Mouse (Mus musculus) lung, postnatal 0 days (tissue): ENCODE measurements at regions not wholly inside any gene's neighbourhood (a gene's known extent, or its start where the extent isn't known, plus 50 kb on each side); places are given as distances from the start of the nearest gene placed in this dataset.
"Not testable (repeated sequence)": the region's sequence is repeated elsewhere in the genome, so short reads cannot be mapped to it uniquely, and the experiment has no call there.

ENCODE experiments used
- ATAC-seq: fragments of 200-750 bp; cut with Nextera tagmentation; 2 replicates; pipeline ENCODE4 v1.8.0; 2017; ENCODE audit warnings: moderate library complexity
- DNase-seq: peaks from one replicate; pipeline ENCODE4 v3.0.0-alpha.2; 2016; ENCODE audit warnings: low spot score
- H3K27ac ChIP-seq: fragments of 300-500 bp; sonication (generic); 2 replicates; pipeline ENCODE4 v1.5.1; 2014; ENCODE audit warnings: antibody characterized with exemption, mild to moderate bottlenecking, low read length, mixed read lengths
- H3K27me3 ChIP-seq: fragments of 300-500 bp; sonication (generic); replicated peaks from 2 replicates; pipeline ENCODE4 v1.6.1; 2014; ENCODE audit warnings: low read length, mixed read lengths; ENCODE audit not compliant: insufficient read depth
- H3K36me3 ChIP-seq: fragments of 300-500 bp; sonication (generic); 2 replicates; pipeline ENCODE4 v1.6.1; 2014; ENCODE audit warnings: low read length, mixed read lengths; ENCODE audit not compliant: insufficient read depth
- H3K4me1 ChIP-seq: fragments of 300-500 bp; sonication (generic); 2 replicates; pipeline ENCODE4 v1.6.1; 2014; ENCODE audit warnings: antibody characterized with exemption, low read depth, low read length, mixed read lengths; ENCODE audit not compliant: insufficient read depth
- H3K4me2 ChIP-seq: fragments of 300-500 bp; sonication (generic); replicated peaks from 2 replicates; pipeline ENCODE4 v1.6.1; 2014; ENCODE audit warnings: low read depth, mild to moderate bottlenecking, low read length, moderate library complexity, mixed read lengths
- H3K4me3 ChIP-seq: fragments of 300-500 bp; sonication (generic); 2 replicates; pipeline ENCODE4 v1.5.1; 2014; ENCODE audit warnings: low read depth, low read length
- H3K9ac ChIP-seq: fragments of 300-500 bp; sonication (generic); replicated peaks from 2 replicates; pipeline ENCODE4 v1.6.1; 2014; ENCODE audit warnings: low read depth, mild to moderate bottlenecking
- H3K9me3 ChIP-seq: fragments of 300-500 bp; sonication (generic); 2 replicates; pipeline ENCODE4 v1.6.1; 2016; ENCODE audit warnings: low read length, mixed read lengths
- CTCF ChIP-seq: IDR thresholded peaks from 2 replicates; pipeline ENCODE4 v1.5.1; 2016; ENCODE audit warnings: antibody characterized with exemption, mild to moderate bottlenecking
- EP300 ChIP-seq: IDR thresholded peaks from 2 replicates; pipeline ENCODE4 v1.6.1; 2016; ENCODE audit warnings: antibody characterized with exemption, mild to moderate bottlenecking, control low read depth
- WGBS: fragments of 180-500 bp; shearing (Covaris S2); extraction: QIAGEN DNeasy Blood & Tissue Kit; methylation state at CpG from one replicate; pipeline ENCODE4 v1.1.7; 2014; 5-methylcytosine and 5-hydroxymethylcytosine counted together

DNA sequence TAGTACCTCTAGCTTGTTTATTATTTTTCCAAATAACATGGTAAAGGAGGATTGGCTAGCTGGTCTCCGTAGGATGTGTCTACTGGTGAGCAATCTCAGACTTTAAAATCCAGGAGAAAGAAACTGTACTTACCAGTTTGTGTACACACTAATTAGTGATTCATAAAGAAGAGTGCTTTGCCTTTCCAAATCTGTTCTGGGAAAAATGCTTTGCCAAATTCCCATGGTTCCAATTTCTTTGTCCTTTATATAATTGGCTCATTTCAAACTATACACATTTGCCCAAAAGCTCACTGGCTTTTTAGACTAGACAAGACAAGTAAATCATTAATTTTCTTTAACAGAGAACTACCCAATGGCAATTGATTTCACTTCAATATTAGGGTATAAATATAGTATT, 686.2 kb downstream of the Pla2g4a start:
- no peak for DNase-seq
- ATAC-seq, result no peak
- TF ChIP-seq EP300 (no peak), CTCF (no peak)
- Histone ChIP-seq H3K4me3 (no peak overlapping the region), H3K9me3 (no peaks in the 10 kb centered on the region), H3K27ac (no peak overlapping the region), H3K4me2 (no peak overlapping the region), H3K27me3 (no peaks in the 10 kb centered on the region), H3K4me1 (no peaks in the 10 kb centered on the region), H3K9ac (no peak overlapping the region), H3K36me3 (no peaks in the 10 kb centered on the region)
- WGBS, result 53% methylated on average over 1 of the region's 1 CpGs

DNA sequence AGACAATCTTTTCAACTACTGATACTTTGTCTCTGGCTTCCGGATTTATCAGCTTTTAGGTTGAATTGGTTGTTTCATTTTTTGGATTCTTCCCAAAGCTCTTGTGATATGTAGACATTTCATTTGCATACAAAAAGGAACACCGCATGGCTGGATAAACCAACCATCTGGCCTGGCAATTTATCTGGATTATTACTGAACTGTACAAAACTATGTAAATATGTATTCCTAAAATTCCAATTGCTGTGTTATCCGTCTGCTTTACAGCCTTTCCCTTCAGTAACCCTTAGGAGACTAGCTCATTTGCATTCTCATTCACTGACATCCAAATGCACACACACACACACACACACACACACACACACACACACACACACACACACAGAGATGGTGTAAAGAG, 704.2 kb downstream of the Pla2g4a start:
- Histone ChIP-seq H3K27me3 (no peaks in the 10 kb centered on the region), H3K9ac (no peak overlapping the region), H3K4me1 (no peaks in the 10 kb centered on the region), H3K36me3 (no peaks in the 10 kb centered on the region), H3K27ac (no peak overlapping the region), H3K9me3 (no peaks in the 10 kb centered on the region), H3K4me2 (no peak overlapping the region), H3K4me3 (no peak overlapping the region)
- TF ChIP-seq EP300, result no peak
- ATAC-seq (no peak), DNase-seq (no peak)
- WGBS, result 70% methylated on average over 3 of the region's 3 CpGs

DNA sequence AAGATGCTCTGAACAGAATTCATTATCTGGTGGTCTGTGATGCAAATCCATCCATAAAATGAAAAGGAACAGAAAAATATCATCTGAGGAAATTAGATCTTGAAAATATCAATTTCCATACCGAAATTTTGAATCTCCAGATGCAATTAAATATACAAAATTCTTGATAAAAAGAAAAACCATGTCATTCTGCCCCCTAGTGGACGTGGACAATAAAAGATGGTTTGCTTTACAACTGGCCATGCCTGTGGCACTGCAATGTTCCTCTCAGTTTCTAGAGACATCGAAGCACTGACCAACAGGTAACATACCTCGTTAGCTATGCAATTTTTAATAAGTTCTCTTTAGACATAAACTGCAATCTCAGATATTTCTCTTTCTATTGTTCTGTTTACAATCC, 706.9 kb downstream of the Pla2g4a start:
- TF ChIP-seq EP300 (no peak), CTCF (peak; percentile 34)
- no peak for DNase-seq
- no peaks in the 10 kb centered on the region for H3K27me3 ChIP-seq

DNA sequence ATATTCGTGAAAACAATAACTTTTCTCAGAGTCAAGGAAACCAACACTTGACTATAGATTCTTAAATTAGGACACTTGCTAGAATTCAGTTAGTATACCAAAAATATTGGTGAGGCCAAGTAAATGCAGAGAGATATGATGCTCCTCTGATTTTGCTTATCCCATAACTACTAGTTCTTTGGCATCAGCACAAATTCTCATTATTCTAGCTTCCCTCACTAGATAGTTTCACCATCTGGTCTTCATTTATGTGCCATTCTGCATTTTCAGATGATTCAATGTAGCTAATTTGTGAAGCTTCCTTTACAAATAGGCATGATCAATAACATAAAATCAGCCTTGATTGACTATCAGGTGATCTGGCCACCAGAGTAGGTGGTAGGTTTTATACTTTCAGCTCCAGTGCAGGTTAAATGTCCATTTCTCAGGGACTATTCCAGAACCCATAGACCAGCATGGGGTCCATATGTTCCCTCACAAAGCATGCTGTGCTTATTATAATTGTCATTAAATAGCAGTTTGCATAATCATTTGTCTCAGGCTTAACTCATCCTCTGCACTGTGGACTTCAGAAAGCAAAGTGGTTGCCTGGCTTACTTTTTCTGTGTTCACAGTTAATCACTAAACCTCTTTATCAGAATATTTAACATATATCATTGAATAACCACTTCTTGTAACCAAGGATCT, 722.6 kb downstream of the Pla2g4a start:
- TF ChIP-seq EP300 (no peak), CTCF (no peak)
- Histone ChIP-seq H3K36me3 (no peaks in the 10 kb centered on the region), H3K4me2 (no peak overlapping the region), H3K9me3 (no peaks in the 10 kb centered on the region), H3K4me3 (no peak overlapping the region), H3K4me1 (no peaks in the 10 kb centered on the region), H3K9ac (no peak overlapping the region), H3K27ac (no peak overlapping the region), H3K27me3 (no peaks in the 10 kb centered on the region)
- 64% methylated on average over 1 of the region's 1 CpGs for WGBS
- ATAC-seq (no peak), DNase-seq (no peak)

More for the DNA sequence above, 706.9 kb downstream of the Pla2g4a start:
- 43% methylated on average over 4 of the region's 4 CpGs for WGBS
- Histone ChIP-seq H3K9ac (no peak overlapping the region), H3K4me1 (no peaks in the 10 kb centered on the region), H3K27ac (no peak overlapping the region), H3K4me2 (no peak overlapping the region), H3K9me3 (no peaks in the 10 kb centered on the region), H3K4me3 (no peak overlapping the region), H3K36me3 (no peaks in the 10 kb centered on the region)
- no peak for ATAC-seq

DNA sequence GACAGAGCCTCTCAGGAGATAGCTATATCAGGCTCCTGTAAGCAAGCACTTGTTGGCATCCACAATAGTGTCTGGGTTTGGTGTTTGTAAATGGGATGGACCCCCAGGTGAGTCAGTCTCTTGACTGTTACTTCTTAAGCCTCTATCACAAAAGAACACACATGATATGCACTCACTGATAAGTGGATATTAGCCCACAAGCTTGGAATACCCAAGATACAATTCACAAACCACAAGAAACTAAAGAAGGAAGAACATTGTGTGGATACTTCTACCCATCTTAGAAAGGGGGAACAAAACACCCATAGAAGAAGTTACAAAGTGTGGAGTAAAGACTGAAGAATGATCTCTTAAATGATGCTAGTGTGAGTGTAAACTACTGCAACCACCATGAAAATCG, 733.9 kb downstream of the Pla2g4a start:
- not testable (repeated sequence) for H3K9ac ChIP-seq, ATAC-seq, H3K4me2 ChIP-seq, DNase-seq, H3K4me1 ChIP-seq, H3K36me3 ChIP-seq, H3K9me3 ChIP-seq, H3K27ac ChIP-seq, H3K27me3 ChIP-seq, H3K4me3 ChIP-seq
- WGBS, result 89% methylated on average over 1 of the region's 1 CpGs

DNA sequence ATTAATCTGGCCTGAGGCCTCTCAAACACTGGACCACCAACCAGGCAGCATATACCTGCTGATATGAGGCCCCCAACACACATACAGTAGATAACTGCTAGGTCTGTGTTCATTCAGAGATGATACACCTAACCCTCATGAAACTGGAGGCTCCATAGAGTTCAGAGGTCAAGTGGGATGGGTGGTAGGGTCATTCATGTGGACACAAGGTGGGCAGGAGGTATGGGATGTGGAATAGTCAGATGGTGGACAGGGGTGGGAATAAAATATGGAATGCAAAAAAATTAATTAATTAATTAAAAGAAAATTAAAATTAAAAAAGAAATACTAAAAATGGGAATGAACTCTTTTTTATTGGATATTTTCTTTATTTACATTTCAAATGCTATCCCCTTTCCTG, 734.7 kb downstream of the Pla2g4a start:
- Histone ChIP-seq H3K27me3 (no peaks in the 10 kb centered on the region), H3K27ac (no peak overlapping the region), H3K9ac (no peak overlapping the region), H3K4me2 (no peak overlapping the region), H3K4me1 (no peaks in the 10 kb centered on the region), H3K4me3 (no peak overlapping the region), H3K36me3 (no peaks in the 10 kb centered on the region), H3K9me3 (no peaks in the 10 kb centered on the region)
- DNase-seq, result no peak
- no peak for ATAC-seq
- TF ChIP-seq EP300, result no peak
- TF ChIP-seq CTCF, result no peak

DNA sequence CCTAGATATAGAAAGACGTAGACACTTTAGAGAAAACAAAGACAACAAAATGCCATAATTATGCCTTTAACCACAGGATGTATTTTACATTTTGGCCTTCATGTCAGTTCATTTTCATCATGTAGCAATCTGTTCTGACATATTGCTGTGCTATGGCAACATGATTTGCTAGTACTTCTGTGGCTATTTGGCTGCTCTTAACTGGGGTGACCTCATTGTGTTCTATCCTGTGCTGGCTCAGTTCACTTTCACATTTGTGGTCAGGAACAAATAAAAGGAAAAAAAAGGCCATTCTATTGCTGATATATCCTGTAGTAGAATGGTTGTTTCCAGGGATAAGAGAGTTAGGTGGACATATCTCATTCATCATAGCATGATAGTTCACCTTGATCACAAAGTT, 758.5 kb downstream of the Pla2g4a start:
- H3K9ac ChIP-seq, result no peak overlapping the region
- no peaks in the 10 kb centered on the region for H3K36me3 ChIP-seq
- no peaks in the 10 kb centered on the region for H3K4me1 ChIP-seq
- no peak for DNase-seq
- H3K4me3 ChIP-seq, result no peak overlapping the region
- no peak for ATAC-seq
- no peaks in the 10 kb centered on the region for H3K27me3 ChIP-seq
- no peak overlapping the region for H3K4me2 ChIP-seq
- WGBS, result 84% methylated on average over 1 of the region's 1 CpGs
- no peaks in the 10 kb centered on the region for H3K9me3 ChIP-seq
- no peak overlapping the region for H3K27ac ChIP-seq
- no peak for TF ChIP-seq EP300
- TF ChIP-seq CTCF, result no peak
